Mouse (Mus musculus) thymus, postnatal 14 days (tissue): Measurements from ENCODE around the gene Vkorc1l1.
"Not testable (repeated sequence)": the region's sequence is repeated elsewhere in the genome, so short reads cannot be mapped to it uniquely, and the experiment has no call there.

ENCODE experiments used
- DNase-seq: peaks from one replicate; pipeline ENCODE4 v3.0.0; 2021

The Vkorc1l1 gene

DNA sequence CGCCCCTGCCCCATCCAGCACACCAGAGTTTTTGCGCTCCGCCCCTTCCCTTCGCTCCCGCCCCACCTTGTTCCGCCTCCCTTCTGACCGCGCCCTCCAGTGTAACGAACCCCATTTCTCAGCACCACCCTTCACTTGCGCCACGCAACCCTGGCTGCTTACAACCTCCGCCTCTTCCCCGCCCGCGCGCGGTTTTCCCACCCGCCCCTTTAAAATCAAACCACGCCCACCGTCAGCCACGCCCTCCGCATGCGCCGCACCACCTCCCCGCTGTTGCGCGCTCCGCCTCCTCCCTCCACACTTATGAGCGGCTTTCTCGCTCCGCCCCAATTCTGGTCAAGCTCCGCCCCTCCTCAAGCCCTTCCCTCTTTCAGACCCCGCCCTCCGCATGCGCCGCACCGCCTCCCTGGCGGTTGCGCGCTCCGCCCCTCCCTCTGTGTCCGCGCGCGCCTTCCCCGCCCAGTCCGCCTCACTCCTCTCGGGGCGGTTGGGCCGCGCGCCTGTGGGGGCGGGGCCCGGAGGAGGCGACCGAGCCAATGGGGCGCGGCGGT is at the start of gene Vkorc1l1:
Vkorc1l1 (plus strand) TSS at position 476 of the 551 bp plus-strand sequence.
- DNase-seq, result peak; percentile 99

DNA sequence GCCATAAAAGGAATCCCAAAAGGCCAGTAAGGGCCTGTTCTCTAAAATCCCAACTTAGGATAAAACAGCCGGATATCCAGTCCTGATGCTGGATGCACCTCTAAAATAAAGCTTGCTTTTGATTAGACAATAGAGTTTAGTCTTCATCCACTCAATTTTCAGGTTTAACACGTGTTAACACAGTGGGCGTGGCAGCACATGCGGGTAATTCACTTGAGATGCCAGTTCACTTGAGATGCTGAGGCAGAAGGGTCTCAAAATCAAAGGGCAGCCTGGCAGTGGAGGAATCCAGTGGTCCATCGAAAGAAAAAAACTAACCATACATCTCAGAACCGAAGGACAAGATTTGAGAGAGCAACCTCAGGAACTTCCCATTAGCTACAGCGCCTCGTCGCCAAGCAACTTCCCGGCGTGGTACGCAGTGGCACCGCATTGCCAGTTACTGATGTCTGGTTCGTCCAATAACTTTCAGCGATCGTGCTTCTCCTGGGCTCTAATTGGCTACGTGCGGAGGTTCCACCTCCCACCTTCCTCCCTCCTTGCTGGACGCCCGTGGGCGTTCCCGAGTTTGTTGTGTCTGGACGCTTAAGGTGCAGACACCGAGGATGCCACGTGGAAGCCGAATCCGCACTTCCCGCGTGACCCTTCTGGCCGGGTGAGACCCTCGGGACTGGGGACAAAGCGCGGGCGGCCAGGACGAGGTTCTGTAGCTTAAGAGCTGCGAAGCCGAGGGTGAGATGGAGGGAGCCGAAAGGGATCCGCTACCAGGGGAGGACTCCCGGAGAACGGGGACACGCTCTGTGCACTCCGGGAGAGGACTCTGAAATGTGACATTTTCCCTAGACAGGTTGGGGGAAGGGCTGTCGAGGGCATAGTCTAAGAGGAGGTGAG is 46.3 kb upstream of the Vkorc1l1 start, which contains the start of gene Zbed5:
Zbed5 (plus strand) TSS at position 526 of the 891 bp plus-strand sequence.
- DNase-seq, result peak; percentile 82

DNA sequence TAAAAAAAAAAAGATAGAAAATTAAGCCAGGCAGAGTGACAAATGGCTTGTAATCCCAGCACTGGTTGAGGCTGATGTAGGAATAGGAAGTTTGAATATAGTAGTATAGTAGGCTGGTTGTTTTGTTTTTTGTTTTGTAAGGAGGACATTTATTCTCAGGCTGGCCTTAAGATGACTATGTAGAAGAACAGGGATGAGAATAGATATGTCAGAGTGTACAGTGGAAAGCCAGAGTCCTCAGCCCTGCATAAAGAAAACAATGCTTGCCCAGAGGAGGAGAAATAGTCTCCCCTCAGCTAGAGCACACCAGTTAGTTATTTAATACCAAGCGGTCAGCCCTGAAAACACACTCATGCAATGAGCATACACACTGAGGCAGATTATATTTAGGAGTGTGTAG is 43.3 kb upstream of the Vkorc1l1 start, which contains the start of gene Phkg1:
Phkg1 (minus strand) TSS at position 101 of the 400 bp plus-strand sequence.
- no peak for DNase-seq

DNA sequence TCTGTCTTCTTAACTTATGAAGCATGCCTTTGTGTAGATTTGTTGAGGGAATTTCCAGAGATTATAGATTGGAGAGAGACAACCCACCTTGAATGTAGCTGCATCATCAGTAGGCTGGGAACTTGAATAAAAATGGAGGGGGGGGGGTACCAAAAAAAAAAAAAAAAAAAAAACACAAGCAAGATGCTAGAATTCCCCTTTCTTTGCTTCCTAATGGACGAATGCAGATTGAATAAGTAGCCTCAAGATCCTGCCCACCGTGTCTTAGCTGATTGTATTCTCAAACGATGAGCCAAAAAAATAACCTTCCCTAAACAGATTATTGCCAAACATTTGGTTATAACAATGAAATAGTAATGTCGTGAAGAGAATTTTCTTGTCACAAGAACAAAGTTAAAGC is 34.0 kb upstream of the Vkorc1l1 start:
- no peak for DNase-seq

DNA sequence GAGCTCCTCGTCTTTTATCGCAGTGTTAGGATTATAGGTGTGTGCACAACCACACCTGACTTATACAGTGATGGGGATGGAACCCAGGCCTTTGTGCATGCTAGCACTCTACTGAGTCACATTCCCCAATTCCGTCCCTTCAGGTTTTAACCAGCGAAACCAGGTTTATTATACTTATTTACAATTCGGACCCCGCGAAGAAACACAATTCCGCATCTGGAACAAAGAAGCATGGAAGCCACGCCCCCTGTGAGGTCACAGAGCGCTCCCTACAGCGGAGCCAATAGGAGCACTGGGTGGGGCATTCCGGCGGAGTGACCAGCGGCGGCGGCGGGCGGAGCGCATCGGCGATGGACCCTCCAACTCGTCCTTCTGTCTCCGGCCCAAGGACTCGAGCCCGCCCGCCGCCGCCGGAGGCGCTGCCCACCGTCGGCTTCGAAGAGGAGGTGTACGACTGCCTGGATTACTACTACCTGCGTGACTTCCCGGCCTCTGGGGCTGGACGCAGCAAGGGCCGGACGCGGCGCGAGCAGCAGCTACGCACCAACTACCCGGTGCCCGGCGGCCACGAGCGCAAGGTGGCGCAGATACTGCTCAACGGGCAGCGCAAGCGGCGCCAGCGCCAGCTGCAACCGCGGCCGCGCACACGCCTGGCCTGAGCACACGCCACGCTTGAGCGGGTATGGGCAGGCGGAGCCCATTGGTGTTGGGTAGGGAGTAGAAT is 33.4 kb upstream of the Vkorc1l1 start, which contains the start of gene Nupr1l:
Nupr1l (plus strand) TSS at position 299 of the 724 bp plus-strand sequence.
- DNase-seq, result peak; percentile 88

DNA sequence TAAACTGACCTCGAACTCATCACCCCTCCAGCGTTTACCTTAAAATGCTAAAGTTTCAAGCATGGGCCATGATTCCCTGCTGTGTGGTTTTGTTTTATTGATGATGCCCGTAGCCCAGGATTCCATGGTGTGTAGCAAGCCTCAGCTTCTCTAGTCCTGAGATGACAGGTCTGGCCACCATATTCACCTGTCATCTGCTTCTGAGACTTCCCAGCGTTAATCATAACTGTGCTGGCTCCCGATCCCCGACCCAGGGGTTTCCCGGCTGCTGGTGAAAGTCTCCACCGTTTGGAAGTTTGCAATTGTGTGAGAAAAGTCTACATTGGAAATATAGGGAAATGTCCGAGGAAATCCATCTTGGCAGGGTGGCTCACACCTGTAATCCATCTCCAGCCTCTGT is 32.6 kb upstream of the Vkorc1l1 start:
- no peak for DNase-seq

DNA sequence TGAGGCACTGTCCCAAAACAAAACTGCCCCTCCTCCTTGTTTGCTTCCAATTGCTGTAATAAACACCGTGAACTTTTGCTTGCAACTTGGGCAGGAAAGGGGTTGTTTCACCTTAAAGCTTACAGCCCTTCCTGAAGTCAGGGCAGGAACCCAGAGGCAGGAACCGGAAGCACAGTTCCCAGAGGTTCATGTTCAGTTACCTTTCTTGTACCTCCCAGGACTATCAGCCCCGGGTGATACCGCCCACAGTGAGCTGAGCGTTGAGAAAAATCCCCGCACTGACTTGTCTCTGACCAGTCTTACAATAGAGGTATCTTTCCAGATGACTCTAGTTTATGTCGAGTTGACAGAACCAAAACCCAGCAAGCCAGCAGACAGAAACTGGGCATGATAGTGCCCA is 32.2 kb upstream of the Vkorc1l1 start:
- no peak for DNase-seq

DNA sequence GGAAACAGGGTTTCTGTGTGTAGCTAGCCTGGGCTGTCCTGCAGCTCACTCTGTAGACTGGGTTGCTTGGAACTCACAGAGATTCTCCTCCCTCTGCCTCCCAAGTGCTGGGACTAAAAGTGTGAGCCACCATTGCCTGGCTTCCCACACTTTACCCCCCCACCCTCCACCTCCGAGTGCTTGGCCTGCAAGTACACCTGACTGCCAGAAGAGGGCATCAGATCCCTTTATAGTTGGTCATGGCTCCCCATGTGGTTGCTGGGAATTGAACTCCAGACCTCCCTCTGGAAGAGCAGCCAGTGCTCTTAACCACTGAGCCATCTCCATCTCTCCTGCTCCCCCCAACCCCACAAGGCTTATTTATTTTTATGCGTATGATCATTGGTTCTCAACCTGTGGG is 27.7 kb upstream of the Vkorc1l1 start:
- peak; percentile 53 for DNase-seq

DNA sequence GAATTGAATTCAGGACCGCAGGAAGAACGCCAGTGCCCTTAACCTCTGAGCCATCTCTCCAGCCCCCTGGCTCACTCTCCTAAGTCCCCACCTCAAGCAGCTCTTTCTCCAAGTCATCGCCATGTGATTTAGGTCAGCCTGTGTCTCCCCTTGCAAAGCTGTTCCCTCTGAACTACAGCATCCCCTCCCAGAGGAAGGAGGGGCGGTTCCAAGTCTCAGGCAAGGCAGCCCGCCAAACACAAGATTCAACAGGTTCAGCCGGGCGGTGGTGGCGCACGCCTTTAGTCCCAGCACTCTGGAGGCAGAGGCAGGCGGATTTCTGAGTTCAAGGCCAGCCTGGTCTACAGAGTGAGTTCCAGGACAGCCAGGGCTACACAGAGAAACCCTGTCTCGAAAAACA is 26.3 kb upstream of the Vkorc1l1 start:
- not testable (repeated sequence) for DNase-seq

DNA sequence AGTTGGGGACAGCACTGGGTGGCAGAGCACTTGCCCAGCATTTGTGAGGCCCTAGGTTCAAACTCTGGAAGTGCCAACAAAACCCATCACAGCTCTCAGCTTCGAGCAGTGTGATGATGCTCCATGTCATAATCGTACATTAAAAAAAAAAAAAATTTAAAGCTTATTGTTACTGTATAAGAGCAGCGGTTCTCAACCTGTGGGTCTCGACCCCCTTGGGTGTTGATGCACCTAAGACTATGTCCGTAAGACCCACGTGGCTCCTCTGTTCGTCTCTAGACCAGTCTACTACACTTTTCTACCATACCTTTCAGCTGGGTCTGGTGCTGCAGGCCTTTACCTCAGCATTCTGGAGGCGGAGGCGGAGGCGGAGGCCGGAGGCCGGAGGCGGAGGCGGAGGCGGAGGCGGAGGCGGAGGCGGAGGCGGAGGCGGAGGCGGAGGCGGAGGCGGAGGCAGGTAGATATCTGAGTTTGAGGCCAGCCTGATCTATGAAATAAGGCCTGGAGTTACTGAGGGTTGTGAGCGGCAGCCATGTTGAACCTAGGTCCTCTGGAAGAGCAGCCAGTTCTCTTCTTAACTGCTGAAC is 23.6 kb upstream of the Vkorc1l1 start:
- no peak for DNase-seq

DNA sequence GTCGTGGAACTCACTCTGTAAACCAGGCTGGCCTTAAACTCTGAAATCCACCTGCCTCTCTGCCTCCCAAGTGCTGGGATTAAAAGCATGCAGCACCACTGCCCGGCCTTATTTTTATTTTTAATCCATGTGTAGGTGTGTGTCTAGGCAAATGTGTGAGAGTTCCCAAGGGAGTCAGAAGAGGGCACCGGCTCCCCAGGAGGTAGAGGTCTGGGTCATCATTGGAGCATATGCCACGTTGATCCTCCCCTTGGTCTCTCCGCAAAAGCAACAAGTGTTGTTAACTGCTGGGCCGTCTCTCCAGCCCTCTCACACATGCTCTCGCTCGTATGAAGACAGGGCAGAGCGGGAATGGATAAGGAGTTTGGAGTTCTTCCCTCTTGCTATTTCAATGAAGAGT is 23.0 kb upstream of the Vkorc1l1 start:
- DNase-seq, result no peak

DNA sequence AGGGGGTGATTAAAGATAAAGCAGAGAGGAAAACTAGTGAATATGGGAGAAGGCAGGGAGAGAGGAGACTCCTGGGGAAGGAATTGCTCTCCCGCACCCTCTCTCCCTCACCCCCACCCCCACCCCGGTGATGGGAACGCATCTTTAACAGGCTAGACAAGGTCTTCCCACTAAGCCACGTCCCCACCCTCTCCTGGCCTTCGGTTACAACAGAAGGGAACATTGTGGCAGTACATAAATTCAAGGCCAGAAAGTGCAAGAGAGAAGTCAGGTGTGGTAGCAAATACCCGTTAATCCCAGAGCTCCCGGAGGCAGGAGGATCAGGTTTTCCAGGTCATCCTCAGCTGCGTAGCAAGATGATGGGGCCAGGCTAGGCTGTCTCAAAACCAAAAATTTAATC is 22.4 kb upstream of the Vkorc1l1 start:
- DNase-seq, result no peak

DNA sequence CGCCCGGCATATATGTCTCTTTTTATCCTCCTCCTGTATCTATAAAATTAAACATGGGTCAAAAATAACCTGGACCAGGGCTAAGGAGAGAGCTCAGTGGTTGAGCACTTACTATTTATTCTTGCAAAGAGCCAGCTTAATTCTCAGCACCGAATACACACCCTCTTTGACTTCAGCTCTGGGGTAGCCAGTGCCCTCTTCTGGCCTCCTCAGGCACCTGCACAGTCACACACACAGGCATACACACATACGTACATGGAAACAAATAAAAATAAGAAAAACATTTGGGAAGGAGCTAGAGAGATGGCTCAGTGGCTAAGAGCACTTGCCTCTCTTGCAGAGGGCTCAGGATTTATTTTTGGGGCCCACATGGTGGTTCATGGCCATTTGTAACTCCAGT is 19.8 kb upstream of the Vkorc1l1 start:
- no peak for DNase-seq

DNA sequence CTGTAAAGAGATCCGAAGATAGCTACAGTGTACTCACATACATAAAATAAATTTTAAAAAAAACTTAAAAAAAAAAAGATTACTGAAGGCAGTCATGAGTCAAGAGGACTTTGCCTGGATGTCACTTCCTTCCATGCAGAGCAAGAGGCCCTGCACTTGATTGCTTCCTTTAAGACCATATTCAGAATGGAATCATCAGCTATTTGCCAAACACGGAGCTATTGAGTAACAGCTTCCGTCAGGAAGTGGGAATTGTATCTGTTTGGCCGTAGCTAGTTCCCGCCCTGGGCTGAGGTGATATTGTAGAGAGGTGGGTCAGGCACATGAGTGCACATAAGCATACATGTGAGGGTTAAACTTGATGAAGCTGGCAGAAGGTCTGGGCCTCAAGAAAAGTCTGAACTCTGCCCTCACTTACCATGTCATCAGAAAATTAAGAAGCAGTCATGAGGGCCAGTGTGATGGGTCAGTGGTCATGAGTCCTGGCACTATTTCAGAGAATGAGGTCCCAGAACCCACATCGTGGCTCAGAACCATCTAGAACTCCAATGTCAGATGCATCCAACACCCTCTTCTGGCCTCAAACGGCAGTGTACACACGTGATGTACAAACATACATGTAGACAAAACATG is 16.8 kb upstream of the Vkorc1l1 start:
- DNase-seq, result no peak

DNA sequence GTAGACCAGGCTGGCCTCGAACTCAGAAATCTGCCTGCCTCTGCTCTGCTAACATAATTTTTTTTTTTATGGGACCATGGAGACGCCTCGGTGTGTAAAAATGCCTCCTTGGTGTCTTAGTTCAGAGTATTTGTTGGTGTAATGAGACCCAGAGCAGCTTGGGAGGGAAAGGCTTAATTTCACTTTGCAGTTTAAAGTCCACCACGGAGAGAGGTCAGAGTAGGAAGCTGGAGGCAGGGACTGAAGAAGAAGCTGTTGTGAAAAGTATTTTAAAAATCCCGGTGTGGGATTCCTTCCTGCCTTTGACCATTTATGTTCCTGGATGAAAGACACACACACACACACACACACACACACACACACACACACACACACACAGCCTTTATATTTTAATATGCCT is 15.8 kb upstream of the Vkorc1l1 start:
- DNase-seq, result no peak

DNA sequence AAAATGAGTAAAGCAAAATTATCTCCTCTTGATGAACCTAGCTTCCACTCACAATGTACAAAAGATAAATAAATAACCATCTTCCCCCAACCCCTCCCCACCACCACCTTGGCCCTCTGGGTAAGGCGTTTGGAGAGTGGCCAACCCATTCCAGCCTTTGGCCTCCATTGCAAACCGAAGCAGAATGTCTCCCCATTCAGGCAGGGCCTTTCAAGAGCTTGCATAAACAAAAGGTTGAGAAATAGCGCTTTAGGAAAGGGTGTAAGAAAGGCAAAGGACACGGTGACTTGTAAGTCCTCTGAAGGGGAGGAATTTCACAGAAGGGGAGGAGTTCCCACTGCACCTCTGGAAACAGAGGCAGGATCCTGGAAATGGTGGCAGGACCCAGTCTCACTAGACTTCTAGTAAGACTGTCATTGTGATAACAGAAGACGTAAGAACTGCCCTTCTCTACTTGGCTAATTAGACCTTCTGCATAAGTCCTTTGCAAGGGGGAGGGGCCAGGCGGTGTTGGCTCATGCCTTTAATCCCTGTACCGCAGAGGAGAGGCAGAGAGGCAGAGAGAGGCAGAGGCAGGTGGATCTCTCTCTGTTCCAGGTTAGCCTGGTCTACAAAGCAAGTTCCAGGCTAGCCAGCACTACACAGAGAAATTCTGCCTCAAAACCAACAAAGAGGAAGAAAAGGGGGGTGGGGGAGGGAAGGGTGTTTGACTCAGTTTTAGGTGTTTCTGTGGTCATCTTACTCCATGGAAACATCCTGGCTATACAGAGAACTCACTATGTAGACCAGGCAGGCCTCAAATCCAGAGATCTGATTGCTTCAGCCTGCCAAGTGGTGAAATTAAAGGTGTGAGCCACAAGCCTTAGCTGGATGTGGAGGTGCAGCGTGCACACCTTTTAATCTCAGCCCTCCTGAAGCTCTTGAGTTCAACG is 11.6 kb upstream of the Vkorc1l1 start:
- DNase-seq, result no peak

DNA sequence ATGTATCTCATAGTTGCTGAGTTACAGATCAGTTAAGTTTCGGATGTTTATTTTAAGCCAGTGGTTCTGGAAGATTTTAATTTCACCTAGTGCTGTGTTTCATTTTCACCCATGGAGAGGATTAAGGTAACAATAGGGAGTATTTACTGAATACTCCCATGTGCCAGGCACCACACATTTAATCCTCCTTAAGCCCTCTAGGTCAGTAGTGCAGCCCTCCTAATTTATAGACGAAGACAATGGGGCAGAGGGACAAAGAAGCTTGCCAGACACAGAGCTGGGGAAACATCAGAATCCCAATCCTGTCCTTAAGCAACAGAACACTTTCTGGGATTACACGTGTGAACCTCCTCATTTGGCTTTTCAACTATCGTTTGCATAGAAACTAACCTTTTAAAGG is 4.8 kb upstream of the Vkorc1l1 start:
- DNase-seq, result no peak

DNA sequence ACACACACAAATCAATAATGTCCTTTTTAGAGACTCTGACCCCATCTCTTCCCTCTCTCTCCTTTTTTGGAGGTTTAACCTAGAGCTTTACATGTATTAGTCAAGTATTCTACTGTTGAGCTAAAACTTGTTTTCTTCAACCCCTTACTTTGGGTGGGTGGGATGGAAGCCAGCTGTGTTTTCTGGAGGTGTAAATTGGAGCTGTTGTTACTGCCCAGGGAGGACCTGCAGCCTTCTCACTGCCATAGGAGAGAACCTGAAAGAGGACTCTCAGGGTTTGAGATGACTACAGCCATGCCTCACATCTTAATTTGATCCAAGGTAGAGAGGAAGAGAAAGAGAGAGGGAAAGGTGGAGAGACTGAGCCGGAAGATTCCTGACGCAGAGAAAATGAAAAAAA is 1.5 kb upstream of the Vkorc1l1 start:
- DNase-seq, result no peak

DNA sequence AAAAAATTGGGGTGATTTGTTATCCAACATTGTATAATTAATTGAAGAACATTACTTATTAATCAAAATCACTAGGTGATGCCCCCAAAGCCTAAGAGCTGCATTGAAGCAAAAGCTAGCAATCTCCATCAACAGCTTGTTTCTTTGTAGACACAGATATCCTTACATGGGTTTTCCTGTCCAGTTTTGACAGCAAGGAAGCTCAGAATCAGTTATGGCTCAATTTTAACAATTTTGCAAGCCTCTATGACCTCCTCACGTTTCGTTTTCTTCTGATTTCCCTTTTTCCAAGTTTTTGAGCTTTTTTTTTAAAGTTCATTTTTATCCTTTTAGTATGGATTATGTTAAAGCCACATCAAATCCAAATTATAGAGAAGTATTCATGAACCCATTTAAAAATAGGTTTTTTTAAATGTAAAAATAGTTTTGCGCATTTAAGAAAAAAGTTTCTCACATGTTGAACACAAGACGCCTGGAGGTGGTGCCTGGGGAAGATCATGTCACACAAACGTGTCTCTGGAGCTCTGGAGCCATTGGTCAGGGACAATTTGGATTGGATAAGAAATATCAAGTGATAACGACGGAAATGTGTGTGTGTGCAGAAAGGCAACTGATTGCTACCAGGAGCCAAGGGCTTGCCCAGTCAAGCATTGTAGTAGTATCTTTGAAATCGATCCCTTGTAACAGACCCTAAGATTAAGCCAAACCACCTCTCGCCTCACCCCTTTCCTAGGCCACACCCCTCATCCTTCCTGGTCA is 855 bp upstream of the Vkorc1l1 start:
- no peak for DNase-seq

DNA sequence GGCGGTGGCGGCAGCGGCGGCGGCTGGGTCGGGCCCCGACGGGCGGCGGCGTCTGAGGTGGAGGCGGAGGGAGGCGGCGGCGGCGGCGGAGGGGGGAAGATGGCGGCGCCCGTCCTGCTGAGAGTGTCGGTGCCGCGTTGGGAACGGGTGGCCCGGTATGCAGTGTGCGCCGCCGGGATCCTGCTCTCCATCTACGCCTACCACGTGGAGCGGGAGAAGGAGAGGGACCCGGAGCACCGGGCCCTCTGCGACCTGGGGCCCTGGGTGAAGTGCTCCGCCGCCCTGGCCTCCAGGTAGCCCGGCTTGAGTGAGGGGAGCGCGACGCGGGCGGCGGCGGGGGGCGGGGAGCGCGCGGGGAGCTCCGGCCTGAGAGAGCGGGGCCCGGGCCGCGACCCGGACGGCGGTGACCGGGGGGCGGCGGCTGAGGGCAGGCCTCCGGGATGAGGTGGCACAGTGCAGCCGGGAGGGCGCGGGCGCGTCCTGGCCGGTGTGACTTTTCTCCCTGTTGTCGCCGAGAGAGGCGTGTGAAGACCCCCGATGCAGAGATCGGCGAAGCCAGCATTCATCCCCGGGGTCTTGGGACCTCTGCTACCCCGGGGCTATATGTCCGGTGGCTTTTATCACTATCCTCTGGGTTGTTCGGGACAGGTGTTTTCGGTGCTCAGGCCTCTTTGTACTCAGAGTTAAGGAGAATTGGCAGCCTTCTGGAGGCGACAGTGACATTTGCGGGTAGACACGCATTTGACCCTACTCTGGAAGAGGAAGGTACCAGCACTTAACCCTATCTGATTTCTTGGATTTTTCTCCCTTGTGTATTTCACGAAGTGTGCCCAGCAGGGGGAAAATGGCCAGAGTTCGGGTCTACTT is 536 bp downstream of the Vkorc1l1 start:
- peak; percentile 64 for DNase-seq
